Comparison of ENCODE assay signal across 15 mouse cellular contexts in the genomic region with DNA sequence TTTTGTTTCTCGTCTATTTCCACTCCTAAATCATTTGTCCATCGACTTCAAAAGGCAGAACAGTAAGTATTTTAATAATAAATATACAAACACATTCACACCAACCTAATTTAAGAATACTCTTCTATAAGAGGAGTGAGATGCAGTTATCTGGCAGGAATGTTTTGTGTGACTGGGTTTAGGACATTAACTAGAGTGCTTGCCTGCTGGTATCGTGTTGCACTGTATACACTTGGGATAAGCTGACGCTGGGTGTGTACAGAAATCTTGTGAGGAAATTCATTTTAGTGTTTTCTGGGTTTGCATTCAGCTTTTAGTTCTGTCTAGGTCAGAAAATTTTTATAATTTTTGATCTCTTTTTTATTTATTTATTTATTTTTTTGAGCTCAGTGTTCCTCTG.
"Had no signal": no experiment of that assay in that cellular context is flagged by ENCODE, and none has a peak within 500 bp of the region (broad histone marks: within the 10 kb centered on the region; RNA-seq: fewer than 3 reads in every experiment).

No protein-coding gene starts in this region.

- H3K27me3 ChIP-seq: kidney, embryonic 15.5 days; liver, embryonic 13.5 days; midbrain, embryonic 15.5 days; neural tube, embryonic 15.5 days; stomach, embryonic 15.5 days had no signal

- H3K9ac ChIP-seq: kidney, embryonic 15.5 days; liver, embryonic 13.5 days; midbrain, embryonic 15.5 days; neural tube, embryonic 15.5 days; stomach, embryonic 15.5 days had no signal

- H3K9me3 ChIP-seq: kidney, embryonic 15.5 days; liver, embryonic 13.5 days; midbrain, embryonic 15.5 days; neural tube, embryonic 15.5 days; stomach, embryonic 15.5 days had no signal

- ATAC-seq: intestine, postnatal 0 days had no signal

- DNase-seq: layer of hippocampus, postnatal 36 days; liver, embryonic 13.5 days; lung, adult 2 months; retina, postnatal 1 day; right cerebral cortex, postnatal 25 days; spleen, adult 18-20 months; thymus, postnatal 25 days had no signal

- H3K4me2 ChIP-seq: kidney, embryonic 15.5 days; liver, embryonic 13.5 days had no signal

- H3K4me1 ChIP-seq: liver, embryonic 13.5 days had no signal

- H3K4me3 ChIP-seq: kidney, embryonic 15.5 days; left cerebral cortex, adult 2 months; liver, embryonic 13.5 days; midbrain, embryonic 15.5 days; myocyte; neural tube, embryonic 15.5 days; stomach, embryonic 15.5 days had no signal

- H3K36me3 ChIP-seq: kidney, embryonic 15.5 days; liver, embryonic 13.5 days; midbrain, embryonic 15.5 days; neural tube, embryonic 15.5 days; stomach, embryonic 15.5 days had no signal

- H3K27ac ChIP-seq: left cerebral cortex, adult 2 months; liver, embryonic 13.5 days; macrophage had no signal
